Mouse (Mus musculus) intestine, embryonic 15.5 days (tissue): Measurements from ENCODE around the gene Nup210. TPM values are rescaled to one million over a fixed set of nuclear protein-coding genes. Genes with fewer than 3 reads are reported as not detected.

Source experiments
- ATAC-seq: fragments of 200-750 bp; cut with Nextera tagmentation; 2 replicates; pipeline ENCODE4 v1.8.0; 2017; ENCODE audit warnings: moderate TSS enrichment, moderate library complexity
- H3K27ac ChIP-seq: fragments of 300-500 bp; sonication (generic); 2 replicates; pipeline ENCODE4 v1.5.1; 2015; ENCODE audit warnings: mild to moderate bottlenecking, inconsistent platforms
- H3K27me3 ChIP-seq: fragments of 300-500 bp; sonication (generic); replicated peaks from 2 replicates; pipeline ENCODE4 v1.6.1; 2015; ENCODE audit warnings: inconsistent platforms
- H3K36me3 ChIP-seq: fragments of 300-500 bp; sonication (generic); 2 replicates; pipeline ENCODE4 v1.6.1; 2015; ENCODE audit warnings: inconsistent platforms
- H3K4me1 ChIP-seq: fragments of 300-500 bp; sonication (generic); replicated peaks from 2 replicates; pipeline ENCODE4 v1.6.1; 2015; ENCODE audit warnings: inconsistent platforms
- H3K4me2 ChIP-seq: fragments of 300-500 bp; sonication (generic); replicated peaks from 2 replicates; pipeline ENCODE4 v1.6.1; 2015; ENCODE audit warnings: mild to moderate bottlenecking, inconsistent platforms
- H3K4me3 ChIP-seq: fragments of 300-500 bp; sonication (generic); replicated peaks from 2 replicates; pipeline ENCODE4 v1.5.1; 2015; ENCODE audit warnings: inconsistent platforms
- H3K9ac ChIP-seq: fragments of 300-500 bp; sonication (generic); 2 replicates; pipeline ENCODE4 v1.6.1; 2015; ENCODE audit warnings: inconsistent platforms
- H3K9me3 ChIP-seq: fragments of 300-500 bp; sonication (generic); 2 replicates; pipeline ENCODE4 v1.6.1; 2016; ENCODE audit warnings: inconsistent platforms
- WGBS: fragments of 180-500 bp; shearing (Covaris S2); methylation state at CpG from one replicate; pipeline ENCODE4 v1.1.7; 2015; 5-methylcytosine and 5-hydroxymethylcytosine counted together
- polyA plus RNA-seq: library from polyadenylated mRNA; unstranded; fragments of >200 nt; fragmentation: Nextera tagmentation; extraction: Ambion mirVana; gene quantifications from 2 replicates; pipeline ENCODE4 v1.2.1, GENCODE M21; 2015

Nup210 gene
- polyA plus RNA-seq: 18.2 and 19.4 TPM in 2 replicates

GRCm38 (mm10) chr6:91116244-91117145, at the start of gene Nup210:
Gene Nup210 (minus strand): TSS chr6:91116829.
- Histone ChIP-seq H3K27ac (peak within 1 kb of the TSS; percentile 58; the same call in 1 of the 2 replicates), H3K9ac (peak within 1 kb of the TSS; percentile 72), H3K9me3 (no peaks in the 10 kb centered on the region), H3K36me3 (no peaks in the 10 kb centered on the region), H3K4me1 (peaks cover 26% of the 10 kb centered on the region), H3K4me2 (peak within 1 kb of the TSS; percentile 99), H3K4me3 (peak within 1 kb of the TSS; percentile 70), H3K27me3 (no peaks in the 10 kb centered on the region)
- WGBS: under 1% methylated on average over 84 of the region's 93 CpGs
- peak; percentile 97 for ATAC-seq

- H3K4me2 ChIP-seq: no peak overlapping the region
- WGBS: 28% methylated on average over 3 of the region's 3 CpGs
- ATAC-seq: no peak
- H3K9ac ChIP-seq: no peak overlapping the region
- H3K4me1 ChIP-seq: peaks cover 4% of the 10 kb centered on the region; the same call in 1 of the 2 replicates
- no peak overlapping the region for H3K4me3 ChIP-seq
- no peaks in the 10 kb centered on the region for H3K9me3 ChIP-seq
- H3K27me3 ChIP-seq: no peaks in the 10 kb centered on the region
- H3K27ac ChIP-seq: no peak overlapping the region
- no peaks in the 10 kb centered on the region for H3K36me3 ChIP-seq
These were observed 48.6 kb upstream of the Nup210 start for GRCm38 (mm10) chr6:91165210-91165609.

- Histone ChIP-seq H3K36me3 (no peaks in the 10 kb centered on the region), H3K27me3 (no peaks in the 10 kb centered on the region), H3K4me3 (no peak overlapping the region), H3K9me3 (no peaks in the 10 kb centered on the region), H3K4me1 (peaks cover 4% of the 10 kb centered on the region; the same call in 1 of the 2 replicates), H3K4me2 (no peak overlapping the region), H3K27ac (no peak overlapping the region), H3K9ac (no peak overlapping the region)
- 75% methylated on average over 2 of the region's 2 CpGs for WGBS
- no peak for ATAC-seq
These were observed 48.0 kb upstream of the Nup210 start for GRCm38 (mm10) chr6:91164584-91164983.

- no peaks in the 10 kb centered on the region for H3K9me3 ChIP-seq
- WGBS: 75% methylated on average over 5 of the region's 5 CpGs
- ATAC-seq: peak; percentile 62; the same call in 1 of the 2 replicates
These were observed 46.7 kb upstream of the Nup210 start for GRCm38 (mm10) chr6:91163195-91163911.

GRCm38 (mm10) chr6:91162314-91162713, 45.7 kb upstream of the Nup210 start:
- Histone ChIP-seq H3K9me3 (no peaks in the 10 kb centered on the region), H3K36me3 (no peaks in the 10 kb centered on the region), H3K27ac (no peak overlapping the region), H3K4me2 (no peak overlapping the region), H3K4me3 (no peak overlapping the region), H3K27me3 (no peaks in the 10 kb centered on the region), H3K4me1 (peaks cover 11% of the 10 kb centered on the region), H3K9ac (no peak overlapping the region)
- no peak for ATAC-seq
- WGBS: 88% methylated on average over 5 of the region's 5 CpGs

More at GRCm38 (mm10) chr6:91163195-91163911, 46.7 kb upstream of the Nup210 start:
- Histone ChIP-seq H3K4me1 (peaks cover 8% of the 10 kb centered on the region; the same call in 1 of the 2 replicates), H3K36me3 (no peaks in the 10 kb centered on the region), H3K9ac (no peak overlapping the region), H3K4me3 (no peak overlapping the region), H3K27ac (no peak overlapping the region), H3K4me2 (no peak overlapping the region), H3K27me3 (no peaks in the 10 kb centered on the region)

- Histone ChIP-seq H3K4me3 (no peak overlapping the region), H3K4me2 (no peak overlapping the region), H3K4me1 (peaks cover 15% of the 10 kb centered on the region), H3K9me3 (no peaks in the 10 kb centered on the region), H3K27me3 (no peaks in the 10 kb centered on the region), H3K9ac (no peak overlapping the region), H3K27ac (no peak overlapping the region), H3K36me3 (no peaks in the 10 kb centered on the region)
- 73% methylated on average over 6 of the region's 6 CpGs for WGBS
- ATAC-seq: no peak
These were observed 45.0 kb upstream of the Nup210 start for GRCm38 (mm10) chr6:91161506-91162235.

- ATAC-seq: no peak
- H3K27ac ChIP-seq: no peak overlapping the region
- no peak overlapping the region for H3K4me3 ChIP-seq
- H3K27me3 ChIP-seq: no peaks in the 10 kb centered on the region
- no peak overlapping the region for H3K9ac ChIP-seq
- H3K4me2 ChIP-seq: no peak overlapping the region
- H3K36me3 ChIP-seq: no peaks in the 10 kb centered on the region
- no peaks in the 10 kb centered on the region for H3K9me3 ChIP-seq
- 71% methylated on average over 2 of the region's 2 CpGs for WGBS
- peaks cover 20% of the 10 kb centered on the region for H3K4me1 ChIP-seq
These were observed 44.3 kb upstream of the Nup210 start for GRCm38 (mm10) chr6:91160976-91161375.

- no peaks in the 10 kb centered on the region for H3K9me3 ChIP-seq
- no peak for ATAC-seq
- WGBS: 40% methylated on average over 3 of the region's 3 CpGs
- 0 out of 2 replicates have a peak overlapping the region, but pooled peaks have one; percentile 17 for H3K27ac ChIP-seq
- no peaks in the 10 kb centered on the region for H3K27me3 ChIP-seq
- no peak overlapping the region; the same call in 1 of the 2 replicates for H3K9ac ChIP-seq
- H3K4me1 ChIP-seq: peaks cover 20% of the 10 kb centered on the region
- no peak overlapping the region for H3K4me2 ChIP-seq
- no peaks in the 10 kb centered on the region for H3K36me3 ChIP-seq
- no peak overlapping the region for H3K4me3 ChIP-seq
These were observed 43.8 kb upstream of the Nup210 start for GRCm38 (mm10) chr6:91160399-91160798.

- no peak overlapping the region for H3K27ac ChIP-seq
- H3K9ac ChIP-seq: no peak overlapping the region
- no peak overlapping the region for H3K4me3 ChIP-seq
- no peak overlapping the region for H3K4me2 ChIP-seq
- WGBS: 78% methylated on average over 9 of the region's 9 CpGs
- H3K4me1 ChIP-seq: peaks cover 21% of the 10 kb centered on the region
- ATAC-seq: no peak
- no peaks in the 10 kb centered on the region for H3K36me3 ChIP-seq
- H3K27me3 ChIP-seq: no peaks in the 10 kb centered on the region
- H3K9me3 ChIP-seq: no peaks in the 10 kb centered on the region
These were observed 42.4 kb upstream of the Nup210 start for GRCm38 (mm10) chr6:91159047-91159446.

GRCm38 (mm10) chr6:91157237-91157570, 40.6 kb upstream of the Nup210 start:
- Histone ChIP-seq H3K4me1 (peaks cover 29% of the 10 kb centered on the region), H3K4me2 (peak overlapping the region; percentile 87), H3K27me3 (no peaks in the 10 kb centered on the region), H3K9ac (peak overlapping the region; percentile 76), H3K4me3 (peak overlapping the region; percentile 66), H3K9me3 (no peaks in the 10 kb centered on the region), H3K27ac (no peak overlapping the region), H3K36me3 (no peaks in the 10 kb centered on the region)
- no peak for ATAC-seq
- WGBS: 39% methylated on average over 6 of the region's 6 CpGs

GRCm38 (mm10) chr6:91156554-91157236, 40.1 kb upstream of the Nup210 start, which contains the start of gene Hdac11:
Gene Hdac11 (plus strand): TSS chr6:91156665.
- H3K27ac ChIP-seq: peak within 1 kb of the TSS; percentile 62
- ATAC-seq: peak; percentile 98
- H3K27me3 ChIP-seq: no peaks in the 10 kb centered on the region
- H3K9ac ChIP-seq: peak within 1 kb of the TSS; percentile 76
- no peaks in the 10 kb centered on the region for H3K36me3 ChIP-seq
- H3K4me3 ChIP-seq: peak within 1 kb of the TSS; percentile 66
- peaks cover 29% of the 10 kb centered on the region for H3K4me1 ChIP-seq
- no peaks in the 10 kb centered on the region for H3K9me3 ChIP-seq
- peak within 1 kb of the TSS; percentile 87 for H3K4me2 ChIP-seq
- under 1% methylated on average over 37 of the region's 42 CpGs for WGBS
